Comparison of ENCODE assay signal across 8 mouse cellular contexts in the genomic region with DNA sequence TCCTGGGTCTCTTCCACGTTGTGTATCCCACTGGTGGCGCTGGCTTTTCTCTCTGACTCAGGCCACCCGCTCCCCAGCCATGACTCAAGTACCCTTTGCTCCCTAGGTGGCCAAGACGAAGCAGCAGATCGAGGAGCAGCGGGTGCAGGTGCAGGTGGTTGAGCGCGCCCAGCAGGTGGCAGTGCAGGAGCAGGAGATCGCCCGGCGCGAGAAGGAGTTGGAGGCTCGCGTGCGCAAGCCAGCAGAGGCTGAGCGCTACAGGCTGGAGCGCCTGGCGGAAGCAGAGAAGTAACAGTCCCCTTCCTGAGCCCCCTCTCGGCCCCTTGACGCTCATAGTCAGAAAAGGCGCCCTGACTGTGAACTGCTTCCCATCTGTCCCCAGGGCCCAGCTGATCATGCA. TPM values are rescaled to one million over a fixed set of nuclear protein-coding genes. Genes with fewer than 3 reads are reported as not detected.
A peak's percentile ranks its signal among the peaks of the same experiment; 100 is the strongest.
DNase-seq lines count a peak whose midpoint lies in the region; ATAC-seq and TF ChIP-seq lines count a peak whose summit lies in the region.

No protein-coding gene starts in this region.

- ATAC-seq in intestine, postnatal 0 days = peak; percentile 74
- ATAC-seq in limb, embryonic 14.5 days (ENCODE audit: low FRiP score, low read depth) = peak; percentile 70
- ATAC-seq in midbrain, embryonic 15.5 days (replicated peaks) = peak; percentile 53

- no peak overlapping the region for H3K27ac ChIP-seq in intestine, postnatal 0 days (ENCODE audit: low read depth, low read length)
- no peak overlapping the region for H3K27ac ChIP-seq in limb, embryonic 14.5 days (replicated peaks; ENCODE audit: low read depth, low read length)
- H3K27ac ChIP-seq in midbrain, embryonic 15.5 days = no peak overlapping the region

- H3K4me1 ChIP-seq in intestine, postnatal 0 days (replicated peaks; ENCODE audit: control insufficient read depth, insufficient read depth, low read length) = no peaks in the 10 kb centered on the region
- H3K4me1 ChIP-seq in limb, embryonic 14.5 days (ENCODE audit: control insufficient read depth, insufficient read depth, low read length) = peaks cover 12% of the 10 kb centered on the region
- peaks cover 28% of the 10 kb centered on the region for H3K4me1 ChIP-seq in midbrain, embryonic 15.5 days

- H3K4me2 ChIP-seq in intestine, postnatal 0 days (replicated peaks; ENCODE audit: low read depth) = peak overlapping the region; percentile 22
- 0 out of 2 replicates have a peak overlapping the region, but pooled peaks have one; percentile 27 for H3K4me2 ChIP-seq in limb, embryonic 14.5 days (replicated peaks; ENCODE audit: low read depth, low read length, severe bottlenecking)
- H3K4me2 ChIP-seq in midbrain, embryonic 15.5 days = peak overlapping the region; percentile 23

- TF ChIP-seq CTCF in intestine, postnatal 0 days (IDR thresholded peaks at IDR 0.05; ENCODE audit: low read depth) = peak; percentile 99

- no peaks in the 10 kb centered on the region for H3K9me3 ChIP-seq in intestine, postnatal 0 days (ENCODE audit: control insufficient read depth)
- H3K9me3 ChIP-seq in limb, embryonic 14.5 days (ENCODE audit: control insufficient read depth, low read length) = no peaks in the 10 kb centered on the region
- no peaks in the 10 kb centered on the region for H3K9me3 ChIP-seq in midbrain, embryonic 15.5 days

- H3K4me3 ChIP-seq in intestine, postnatal 0 days (ENCODE audit: low read depth, low read length) = no peak overlapping the region
- peak overlapping the region; percentile 10; the same call in 1 of the 2 replicates for H3K4me3 ChIP-seq in limb, embryonic 14.5 days (replicated peaks; ENCODE audit: low read length)
- 0 out of 2 replicates have a peak overlapping the region, but pooled peaks have one; percentile 9 for H3K4me3 ChIP-seq in midbrain, embryonic 15.5 days

- H3K9ac ChIP-seq in intestine, postnatal 0 days (ENCODE audit: low read depth, low read length) = no peak overlapping the region
- no peak overlapping the region; the same call in 1 of the 2 replicates for H3K9ac ChIP-seq in limb, embryonic 14.5 days (ENCODE audit: low read depth, low read length, severe bottlenecking)
- no peak overlapping the region for H3K9ac ChIP-seq in midbrain, embryonic 15.5 days

- peak; percentile 97 for DNase-seq in heart, adult 11 months
- no peak for DNase-seq in heart, adult 8-10 months (ENCODE audit: low spot score)
- DNase-seq in embryo, embryonic 11 days = peak; percentile 90
- peak; percentile 75 to 88 for DNase-seq in gastrocnemius, postnatal 4 days (ENCODE audit: low spot score in 2 of 2)
- peak; percentile 88 for DNase-seq in limb, embryonic 14.5 days (ENCODE audit: low spot score)
- DNase-seq in spleen, postnatal 14 days (ENCODE audit: low spot score in 2 of 2) = peak; percentile 81 to 91

- TF ChIP-seq POLR2A in limb, embryonic 14.5 days (IDR thresholded peaks at IDR 0.05; ENCODE audit: borderline replicate concordance, extremely low read depth, insufficient read depth, insufficient read length) = no peak

- H3K36me3 ChIP-seq in intestine, postnatal 0 days (ENCODE audit: control insufficient read depth, insufficient read depth) = peaks cover 64% of the 10 kb centered on the region
- peaks cover 64% of the 10 kb centered on the region for H3K36me3 ChIP-seq in limb, embryonic 14.5 days (ENCODE audit: control insufficient read depth, insufficient read depth, low read length)
- H3K36me3 ChIP-seq in midbrain, embryonic 15.5 days (replicated peaks) = peaks cover 27% of the 10 kb centered on the region; the same call in 1 of the 2 replicates

- H3K27me3 ChIP-seq in intestine, postnatal 0 days (replicated peaks; ENCODE audit: control insufficient read depth, insufficient read depth, low read length) = no peaks in the 10 kb centered on the region
- no peaks in the 10 kb centered on the region for H3K27me3 ChIP-seq in limb, embryonic 14.5 days (ENCODE audit: control insufficient read depth, insufficient read depth, low read length)
- no peaks in the 10 kb centered on the region for H3K27me3 ChIP-seq in midbrain, embryonic 15.5 days (replicated peaks)

- 1% methylated on average over 21 of the region's 21 CpGs for WGBS in intestine, postnatal 0 days
- WGBS in limb, embryonic 14.5 days = 1% methylated on average over 21 of the region's 21 CpGs
- 2% methylated on average over 21 of the region's 21 CpGs for WGBS in midbrain, embryonic 15.5 days

RNA-seq across cellular contexts. Expression of a gene that starts 6.7 kb away (rescaled TPM):
- 100 to 1,000 TPM; 154 to 174 (median 157) TPM for total RNA-seq in heart, adult 8-10 months (2022)
- 10 to 100 TPM; 52.6 to 56.9 TPM for total RNA-seq in gastrocnemius, postnatal 4 days (2021)
- polyA plus RNA-seq in intestine, postnatal 0 days (2015; fragmentation: Nextera tagmentation; extraction: Ambion mirVana) = 56.4 and 57.8 TPM in 2 replicates
- polyA plus RNA-seq in limb, embryonic 14.5 days (2012; rRNA removed) = 61.8 and 66.3 TPM in 2 replicates
- 47.2 and 53.7 TPM in 2 replicates for polyA plus RNA-seq in limb, embryonic 14.5 days (2014; fragmentation: Nextera tagmentation; extraction: Ambion mirVana)
- 86.8 and 98.0 TPM in 2 replicates for polyA plus RNA-seq in midbrain, embryonic 15.5 days (2015; fragmentation: Nextera tagmentation; extraction: Ambion mirVana)

RNA-seq across cellular contexts. Expression of a gene that starts 8.3 kb away (rescaled TPM):
- total RNA-seq in heart, adult 8-10 months (2022) = 10 to 100 TPM; 31.3 to 64.3 (median 38.9) TPM
- 10 to 100 TPM; 11.1 to 13.1 TPM for total RNA-seq in gastrocnemius, postnatal 4 days (2021)
- 34.6 and 36.9 TPM in 2 replicates for polyA plus RNA-seq in intestine, postnatal 0 days (2015; fragmentation: Nextera tagmentation; extraction: Ambion mirVana)
- polyA plus RNA-seq in limb, embryonic 14.5 days (2012; rRNA removed) = 10.8 and 12.2 TPM in 2 replicates
- polyA plus RNA-seq in limb, embryonic 14.5 days (2014; fragmentation: Nextera tagmentation; extraction: Ambion mirVana) = 8.8 and 8.9 TPM in 2 replicates
- polyA plus RNA-seq in midbrain, embryonic 15.5 days (2015; fragmentation: Nextera tagmentation; extraction: Ambion mirVana) = 9.7 and 9.9 TPM in 2 replicates

RNA-seq across cellular contexts. Expression of a gene that starts 8.4 kb away (rescaled TPM):
- 10 to 100 TPM; 65.2 to 94.6 (median 72.1) TPM for total RNA-seq in heart, adult 8-10 months (2022)
- 100 to 1,000 TPM; 408 to 451 TPM for total RNA-seq in gastrocnemius, postnatal 4 days (2021)
- 233 and 240 TPM in 2 replicates for polyA plus RNA-seq in intestine, postnatal 0 days (2015; fragmentation: Nextera tagmentation; extraction: Ambion mirVana)
- polyA plus RNA-seq in limb, embryonic 14.5 days (2012; rRNA removed) = 1,341 and 1,699 TPM in 2 replicates
- 808 and 880 TPM in 2 replicates for polyA plus RNA-seq in limb, embryonic 14.5 days (2014; fragmentation: Nextera tagmentation; extraction: Ambion mirVana)
- 1,854 and 1,858 TPM in 2 replicates for polyA plus RNA-seq in midbrain, embryonic 15.5 days (2015; fragmentation: Nextera tagmentation; extraction: Ambion mirVana)

RNA-seq across cellular contexts. Expression of a gene that starts 11.6 kb away (rescaled TPM):
- total RNA-seq in heart, adult 8-10 months (2022) = 10 to 100 TPM; 11.5 to 12.8 (median 12.0) TPM
- 10 to 100 TPM; 22.9 to 25.2 TPM for total RNA-seq in gastrocnemius, postnatal 4 days (2021)
- 2.3 and 2.7 TPM in 2 replicates for polyA plus RNA-seq in intestine, postnatal 0 days (2015; fragmentation: Nextera tagmentation; extraction: Ambion mirVana)
- 24.9 and 28.8 TPM in 2 replicates for polyA plus RNA-seq in limb, embryonic 14.5 days (2012; rRNA removed)
- polyA plus RNA-seq in limb, embryonic 14.5 days (2014; fragmentation: Nextera tagmentation; extraction: Ambion mirVana) = 12.2 and 13.9 TPM in 2 replicates
- polyA plus RNA-seq in midbrain, embryonic 15.5 days (2015; fragmentation: Nextera tagmentation; extraction: Ambion mirVana) = 9.0 and 10.7 TPM in 2 replicates

RNA-seq across cellular contexts. Expression of a gene that starts 31.4 kb away (rescaled TPM):
- total RNA-seq in heart, adult 8-10 months (2022) = 1 to 10 TPM; 1.7 to 2.9 (median 1.8) TPM
- total RNA-seq in gastrocnemius, postnatal 4 days (2021) = 10 to 100 TPM; 20.8 to 26.4 TPM
- polyA plus RNA-seq in intestine, postnatal 0 days (2015; fragmentation: Nextera tagmentation; extraction: Ambion mirVana) = 19.8 and 20.6 TPM in 2 replicates
- polyA plus RNA-seq in limb, embryonic 14.5 days (2012; rRNA removed) = 77.5 and 80.7 TPM in 2 replicates
- polyA plus RNA-seq in limb, embryonic 14.5 days (2014; fragmentation: Nextera tagmentation; extraction: Ambion mirVana) = 49.5 and 56.4 TPM in 2 replicates
- polyA plus RNA-seq in midbrain, embryonic 15.5 days (2015; fragmentation: Nextera tagmentation; extraction: Ambion mirVana) = 18.6 and 18.9 TPM in 2 replicates
